Mouse (Mus musculus) spleen, adult 2 months (tissue): Measurements from ENCODE around the gene Teddm3. TPM values are rescaled to one million over a fixed set of nuclear protein-coding genes. Genes with fewer than 3 reads are reported as not detected.

Source experiments
- DNase-seq, 2 experiments: peaks; one replicate each; pipeline versions ENCODE4 v3.0.0 to v3.0.0-alpha.2; 2012 to 2021; ENCODE audit warnings: low spot score in 2 of 2, low read depth in 1 of 2
- H3K27ac ChIP-seq: fragments of 200-500 bp; 2 replicates; pipeline ENCODE4 v1.5.1; 2012; ENCODE audit warnings: low read length, inconsistent platforms; ENCODE audit not compliant: insufficient read depth
- H3K27me3 ChIP-seq: fragments of 200-500 bp; 2 replicates; pipeline ENCODE4 v1.6.1; 2012; ENCODE audit warnings: mild to moderate bottlenecking, moderate library complexity, low read length, inconsistent platforms; ENCODE audit not compliant: control insufficient read depth, insufficient read depth
- H3K36me3 ChIP-seq: fragments of 200-500 bp; 2 replicates; pipeline ENCODE4 v1.6.1; 2012; ENCODE audit warnings: mild to moderate bottlenecking, low read length, inconsistent platforms; ENCODE audit not compliant: control insufficient read depth, insufficient read depth
- H3K4me1 ChIP-seq: fragments of 200-500 bp; 2 replicates; pipeline ENCODE4 v1.6.1; 2011; ENCODE audit warnings: inconsistent platforms; ENCODE audit not compliant: control insufficient read depth, insufficient read depth, insufficient read length
- H3K4me3 ChIP-seq: fragments of 200-500 bp; 2 replicates; pipeline ENCODE4 v1.5.1; 2011; ENCODE audit warnings: mild to moderate bottlenecking, inconsistent platforms; ENCODE audit not compliant: insufficient read depth, insufficient read length; ENCODE audit errors: extremely low read depth
- CTCF ChIP-seq: fragments of 200-500 bp; IDR thresholded peaks from 2 replicates; pipeline ENCODE4 v1.5.1; 2011; ENCODE audit warnings: mild to moderate bottlenecking, inconsistent platforms; ENCODE audit not compliant: insufficient read depth, insufficient read length, insufficient replicate concordance; ENCODE audit errors: extremely low read depth
- POLR2A ChIP-seq: fragments of 200-500 bp; IDR thresholded peaks from 2 replicates; pipeline ENCODE4 v1.6.1; 2011; ENCODE audit warnings: low read depth, low read length, inconsistent platforms
- WGBS: fragments of 180-500 bp; shearing (Covaris S2); methylation state at CpG from one replicate; pipeline ENCODE4 v1.1.7; 2018; 5-methylcytosine and 5-hydroxymethylcytosine counted together
- polyA plus RNA-seq: library from polyadenylated mRNA; depleted of rRNA; stranded (reverse); fragments of >200 nt; gene quantifications from 2 replicates; pipeline ENCODE4 v1.2.3, GENCODE M21; 2012; rRNA removed

Teddm3 gene
- polyA plus RNA-seq, 1 experiment = 0.25 TPM

GRCm38 (mm10) chr16:21109473-21109872 is 44.3 kb downstream of the Teddm3 start:
- DNase-seq = no peak
- TF ChIP-seq CTCF = no peak
- no peak for TF ChIP-seq POLR2A
- Histone ChIP-seq H3K4me3 (no peak overlapping the region), H3K36me3 (no peaks in the 10 kb centered on the region), H3K27ac (no peak overlapping the region), H3K4me1 (no peaks in the 10 kb centered on the region), H3K27me3 (no peaks in the 10 kb centered on the region)
- WGBS = 46% methylated on average over 1 of the region's 1 CpGs

Other genes starting within 250 kb of the Teddm3 start
- 2.2 and 2.3 TPM in 2 replicates for gene Ephb3, start 50.8 kb upstream of the Teddm3 start, polyA plus RNA-seq